Mouse (Mus musculus) retina, postnatal 1 day (tissue): ENCODE data around the gene Prkcg.
"Not testable (repeated sequence)": the region's sequence is repeated elsewhere in the genome, so short reads cannot be mapped to it uniquely, and the experiment has no call there.

ENCODE experiments used
- DNase-seq: peaks from one replicate; pipeline ENCODE4 v3.0.0-alpha.2; 2012

Gene Prkcg

GRCm38 (mm10) chr7:3288976-3289970 lies at the start of gene Prkcg, which contains the start of gene Myadm:
Prkcg (plus strand) TSS chr7:3289179.
Myadm (plus strand) TSS chr7:3289080.
- DNase-seq = peak; percentile 72

- DNase-seq = no peak
These were observed 49.8 kb upstream of the Prkcg start for GRCm38 (mm10) chr7:3239193-3239592.

- no peak for DNase-seq
These were observed 28.3 kb upstream of the Prkcg start for GRCm38 (mm10) chr7:3260701-3261100.

GRCm38 (mm10) chr7:3261446-3261845 lies 27.5 kb upstream of the Prkcg start:
- no peak for DNase-seq

GRCm38 (mm10) chr7:3262789-3263188 lies 26.2 kb upstream of the Prkcg start:
- peak; percentile 61 for DNase-seq

GRCm38 (mm10) chr7:3264390-3265022 lies 24.5 kb upstream of the Prkcg start:
- peak; percentile 20 for DNase-seq

- no peak for DNase-seq
These were observed 23.7 kb upstream of the Prkcg start for GRCm38 (mm10) chr7:3265311-3265710.

GRCm38 (mm10) chr7:3267261-3267660 lies 21.7 kb upstream of the Prkcg start:
- DNase-seq = no peak

- no peak for DNase-seq
These were observed 21.1 kb upstream of the Prkcg start for GRCm38 (mm10) chr7:3267888-3268287.

GRCm38 (mm10) chr7:3268291-3268690 lies 20.7 kb upstream of the Prkcg start:
- DNase-seq = no peak

- DNase-seq = no peak
These were observed 16.8 kb upstream of the Prkcg start for GRCm38 (mm10) chr7:3272206-3272605.

GRCm38 (mm10) chr7:3275455-3276170 lies 13.4 kb upstream of the Prkcg start:
- DNase-seq = no peak

- not testable (repeated sequence) for DNase-seq
These were observed 12.2 kb upstream of the Prkcg start for GRCm38 (mm10) chr7:3276781-3277180.

- DNase-seq = no peak
These were observed 8.8 kb upstream of the Prkcg start for GRCm38 (mm10) chr7:3280080-3280653.

GRCm38 (mm10) chr7:3280654-3281153 lies 8.3 kb upstream of the Prkcg start:
- DNase-seq = no peak

GRCm38 (mm10) chr7:3281741-3282140 lies 7.2 kb upstream of the Prkcg start:
- DNase-seq = no peak

- DNase-seq = no peak
These were observed 5.7 kb upstream of the Prkcg start for GRCm38 (mm10) chr7:3283081-3283875.

- no peak for DNase-seq
These were observed 4.4 kb upstream of the Prkcg start for GRCm38 (mm10) chr7:3284604-3285003.

GRCm38 (mm10) chr7:3286036-3286435 lies 2.9 kb upstream of the Prkcg start:
- DNase-seq = no peak

GRCm38 (mm10) chr7:3287186-3287585 lies 1.8 kb upstream of the Prkcg start:
- no peak for DNase-seq

- DNase-seq = peak; percentile 98
These were observed 1.5 kb downstream of the Prkcg start for GRCm38 (mm10) chr7:3290257-3291033.
